Comparison of ENCODE assay signal across 7 mouse cellular contexts in genomic region chr11:102605553-102606416, GRCm38 (mm10). TPM values are rescaled to one million over a fixed set of nuclear protein-coding genes. Genes with fewer than 3 reads are reported as not detected.
A peak's percentile ranks its signal among the peaks of the same experiment; 100 is the strongest.
DNase-seq lines count a peak whose midpoint lies in the region; ATAC-seq and TF ChIP-seq lines count a peak whose summit lies in the region.

No protein-coding gene starts in this region.

- peaks cover 8% of the 10 kb centered on the region for H3K27me3 ChIP-seq in hindbrain, embryonic 16.5 days (replicated peaks; ENCODE audit: control insufficient read depth, insufficient read depth, low read length)
- H3K27me3 ChIP-seq in lung, postnatal 0 days (replicated peaks; ENCODE audit: insufficient read depth, low read length): 0 out of 2 replicates have a peak, but pooled peaks cover 4% of the 10 kb centered on the region

- 1% methylated on average over 62 of the region's 62 CpGs for WGBS in hindbrain, embryonic 16.5 days
- WGBS in lung, postnatal 0 days: 2% methylated on average over 62 of the region's 62 CpGs

- TF ChIP-seq POLR2A in embryonic fibroblast, embryonic 13.5 days (IDR thresholded peaks at IDR 0.05; ENCODE audit: low read depth, low read length): peak; percentile 35; the same call in 1 of the 2 replicates

- H3K4me1 ChIP-seq in embryonic fibroblast, embryonic 13.5 days (ENCODE audit: control insufficient read depth, insufficient read depth, low read length): peaks cover 14% of the 10 kb centered on the region
- peaks cover 19% of the 10 kb centered on the region for H3K4me1 ChIP-seq in hindbrain, embryonic 16.5 days (ENCODE audit: control insufficient read depth, insufficient read depth, low read depth, low read length)
- H3K4me1 ChIP-seq in lung, postnatal 0 days (ENCODE audit: insufficient read depth, low read depth, low read length): no peaks in the 10 kb centered on the region

- peak; percentile 12 for DNase-seq in thymus, postnatal 4 days
- DNase-seq in thymus, postnatal 10 days (ENCODE audit: low spot score in 2 of 2): no peak
- peak; percentile 39 for DNase-seq in lung, postnatal 0 days (ENCODE audit: low spot score)
- DNase-seq in testis, postnatal 10 days (ENCODE audit: low spot score): peak; percentile 63
- DNase-seq in layer of hippocampus, adult 11-12 months (ENCODE audit: low spot score): no peak

- no peak for ATAC-seq in hindbrain, embryonic 16.5 days
- ATAC-seq in lung, postnatal 0 days: no peak

- no peak for TF ChIP-seq CTCF in embryonic fibroblast, embryonic 13.5 days (IDR thresholded peaks at IDR 0.05; ENCODE audit: borderline replicate concordance, insufficient read depth, low read length)
- TF ChIP-seq CTCF in lung, postnatal 0 days (IDR thresholded peaks at IDR 0.05): peak; percentile 36

- no peaks in the 10 kb centered on the region for H3K36me3 ChIP-seq in hindbrain, embryonic 16.5 days (ENCODE audit: control insufficient read depth, insufficient read depth, low read length)
- no peaks in the 10 kb centered on the region for H3K36me3 ChIP-seq in lung, postnatal 0 days (ENCODE audit: insufficient read depth, low read length)

- peak overlapping the region; percentile 75 for H3K9ac ChIP-seq in hindbrain, embryonic 16.5 days (ENCODE audit: low read depth, low read length)
- peak overlapping the region; percentile 19; the same call in 1 of the 2 replicates for H3K9ac ChIP-seq in lung, postnatal 0 days (replicated peaks; ENCODE audit: low read depth)

- peak overlapping the region; percentile 72 for H3K27ac ChIP-seq in embryonic fibroblast, embryonic 13.5 days (ENCODE audit: insufficient read depth, low read length)
- H3K27ac ChIP-seq in hindbrain, embryonic 16.5 days (ENCODE audit: low read depth, low read length): peak overlapping the region; percentile 89; the same call in 1 of the 2 replicates
- peak overlapping the region; percentile 92 for H3K27ac ChIP-seq in lung, postnatal 0 days (ENCODE audit: low read length)

- TF ChIP-seq EP300 in lung, postnatal 0 days (IDR thresholded peaks at IDR 0.05): no peak

- H3K4me3 ChIP-seq in embryonic fibroblast, embryonic 13.5 days (ENCODE audit: insufficient read depth, low read length): peak overlapping the region; percentile 93
- H3K4me3 ChIP-seq in hindbrain, embryonic 16.5 days (ENCODE audit: low read length): peak overlapping the region; percentile 74
- H3K4me3 ChIP-seq in lung, postnatal 0 days (ENCODE audit: low read depth, low read length): peak overlapping the region; percentile 72

- H3K9me3 ChIP-seq in hindbrain, embryonic 16.5 days (ENCODE audit: control insufficient read depth, low read length): no peaks in the 10 kb centered on the region
- H3K9me3 ChIP-seq in lung, postnatal 0 days (ENCODE audit: low read length): no peaks in the 10 kb centered on the region

- H3K4me2 ChIP-seq in hindbrain, embryonic 16.5 days (ENCODE audit: low read length): peak overlapping the region; percentile 89
- H3K4me2 ChIP-seq in lung, postnatal 0 days (replicated peaks; ENCODE audit: low read depth, low read length): peak overlapping the region; percentile 88

RNA-seq across cellular contexts. Expression of gene Fzd2, which starts 1.6 kb away (rescaled TPM):
- polyA plus RNA-seq in embryonic fibroblast, embryonic 13.5 days (2011; ENCODE audit: insufficient read length, low read depth, missing spikeins): 54.6 and 75.0 TPM in 2 replicates
- 6.0 and 6.7 TPM in 2 replicates for polyA plus RNA-seq in hindbrain, embryonic 16.5 days (2015; fragmentation: Nextera tagmentation; extraction: Ambion mirVana)
- 19.6 and 20.8 TPM in 2 replicates for polyA plus RNA-seq in lung, postnatal 0 days (2015; fragmentation: Nextera tagmentation; extraction: Ambion mirVana)

RNA-seq across cellular contexts. Expression of gene Gm11627, which starts 26.5 kb away (rescaled TPM):
- polyA plus RNA-seq in embryonic fibroblast, embryonic 13.5 days (2011; ENCODE audit: insufficient read length, low read depth, missing spikeins): 2.5 and 3.2 TPM in 2 replicates
- 2.8 and 4.1 TPM in 2 replicates for polyA plus RNA-seq in hindbrain, embryonic 16.5 days (2015; fragmentation: Nextera tagmentation; extraction: Ambion mirVana)
- 8.0 and 11.4 TPM in 2 replicates for polyA plus RNA-seq in lung, postnatal 0 days (2015; fragmentation: Nextera tagmentation; extraction: Ambion mirVana)

RNA-seq across cellular contexts. Expression of gene Gpatch8, which starts 49.6 kb away (rescaled TPM):
- polyA plus RNA-seq in embryonic fibroblast, embryonic 13.5 days (2011; ENCODE audit: insufficient read length, low read depth, missing spikeins): 36.6 and 40.7 TPM in 2 replicates
- 52.9 and 60.5 TPM in 2 replicates for polyA plus RNA-seq in hindbrain, embryonic 16.5 days (2015; fragmentation: Nextera tagmentation; extraction: Ambion mirVana)
- polyA plus RNA-seq in lung, postnatal 0 days (2015; fragmentation: Nextera tagmentation; extraction: Ambion mirVana): 25.3 and 27.4 TPM in 2 replicates

RNA-seq across cellular contexts. Expression of gene Meioc, which starts 57.7 kb away (rescaled TPM):
- polyA plus RNA-seq in embryonic fibroblast, embryonic 13.5 days (2011; ENCODE audit: insufficient read length, low read depth, missing spikeins): not detected in 2 replicates
- polyA plus RNA-seq in hindbrain, embryonic 16.5 days (2015; fragmentation: Nextera tagmentation; extraction: Ambion mirVana): 0.15 and 0.17 TPM in 2 replicates
- polyA plus RNA-seq in lung, postnatal 0 days (2015; fragmentation: Nextera tagmentation; extraction: Ambion mirVana): 0.04 and 0.05 TPM in 2 replicates

Comparison
In these comparisons a context has a peak if more than half of its experiments do, and no peak if none do; other contexts are left out.
1. DNase-seq: peak in thymus, postnatal 4 days (single experiment), lung, postnatal 0 days (single experiment) and testis, postnatal 10 days (single experiment); none in thymus, postnatal 10 days (0 of 2) and layer of hippocampus, adult 11-12 months (single experiment).
2. Peak in every context shown above with its lines, with median percentiles within 50 percentile points of each other: H3K27ac ChIP-seq and H3K4me3 ChIP-seq.